Mouse (Mus musculus) adipocyte (in vitro differentiated cells): ENCODE results near the gene Slc27a1.

Experiments used
- DNase-seq: peaks from one replicate; pipeline ENCODE4 v3.0.0-alpha.2; 2016; ENCODE audit warnings: low spot score

The Slc27a1 gene

GRCm38 (mm10) chr8:71625088-71625487, 56.4 kb downstream of the Slc27a1 start:
- DNase-seq: no peak

GRCm38 (mm10) chr8:71626753-71627152, 58.1 kb downstream of the Slc27a1 start:
- DNase-seq: no peak

- no peak for DNase-seq
Measured at GRCm38 (mm10) chr8:71627265-71628099, 58.8 kb downstream of the Slc27a1 start.

GRCm38 (mm10) chr8:71628396-71629095, 59.9 kb downstream of the Slc27a1 start:
- DNase-seq: no peak

- DNase-seq: no peak
Measured at GRCm38 (mm10) chr8:71629096-71629697, 60.5 kb downstream of the Slc27a1 start.

- DNase-seq: no peak
Measured at GRCm38 (mm10) chr8:71629781-71630212, 61.1 kb downstream of the Slc27a1 start.

- no peak for DNase-seq
Measured at GRCm38 (mm10) chr8:71630761-71631160, 62.1 kb downstream of the Slc27a1 start.

GRCm38 (mm10) chr8:71631897-71632296, 63.2 kb downstream of the Slc27a1 start:
- DNase-seq: no peak

- no peak for DNase-seq
Measured at GRCm38 (mm10) chr8:71633164-71633563, 64.5 kb downstream of the Slc27a1 start.

GRCm38 (mm10) chr8:71633981-71634667, 65.4 kb downstream of the Slc27a1 start:
- DNase-seq: no peak
